Mouse (Mus musculus) brain, embryonic 14.5 days (tissue): ENCODE measurements around the gene Aqp12.

Experiments used
- CTCF ChIP-seq: fragments of 200-500 bp; IDR thresholded peaks from 2 replicates; pipeline ENCODE4 v1.5.1; 2012; ENCODE audit warnings: inconsistent platforms, mild to moderate bottlenecking, moderate library complexity, borderline replicate concordance; ENCODE audit not compliant: insufficient read depth, insufficient read length; ENCODE audit errors: extremely low read depth
- POLR2A ChIP-seq: fragments of 200-500 bp; IDR thresholded peaks from 2 replicates; pipeline ENCODE4 v1.6.1; 2012; ENCODE audit warnings: mild to moderate bottlenecking, inconsistent platforms, borderline replicate concordance; ENCODE audit not compliant: poor library complexity, insufficient read depth, insufficient read length, severe bottlenecking; ENCODE audit errors: extremely low read depth

GRCm38 (mm10) chr1:92988894-92989293, 17.2 kb upstream of the Aqp12 start:
- TF ChIP-seq CTCF (no peak), POLR2A (no peak)
